Mouse (Mus musculus) heart, postnatal 36 days (tissue): Measurements from ENCODE around the gene Zfp808. TPM values are rescaled to one million over a fixed set of nuclear protein-coding genes. Genes with fewer than 3 reads are reported as not detected.
"Not testable (repeated sequence)": the region's sequence is repeated elsewhere in the genome, so short reads cannot be mapped to it uniquely, and the experiment has no call there.

Experiments used
- DNase-seq, 2 experiments: peaks; one replicate each; pipeline ENCODE4 v3.0.0; 2021 to 2022
- intact Hi-C: fragments of 180-260 bp; cut with DNase I; formaldehyde crosslinking; loops from one replicate; pipeline ENCODE4 v1.15.1; 2025
- total RNA-seq, 2 experiments: library from RNA; stranded (reverse); gene quantifications; 2 replicates each; pipeline ENCODE4 v1.2.3; 2021

Zfp808 gene
- total RNA-seq = 1 to 10 TPM; 2.1 to 2.2 TPM

DNA sequence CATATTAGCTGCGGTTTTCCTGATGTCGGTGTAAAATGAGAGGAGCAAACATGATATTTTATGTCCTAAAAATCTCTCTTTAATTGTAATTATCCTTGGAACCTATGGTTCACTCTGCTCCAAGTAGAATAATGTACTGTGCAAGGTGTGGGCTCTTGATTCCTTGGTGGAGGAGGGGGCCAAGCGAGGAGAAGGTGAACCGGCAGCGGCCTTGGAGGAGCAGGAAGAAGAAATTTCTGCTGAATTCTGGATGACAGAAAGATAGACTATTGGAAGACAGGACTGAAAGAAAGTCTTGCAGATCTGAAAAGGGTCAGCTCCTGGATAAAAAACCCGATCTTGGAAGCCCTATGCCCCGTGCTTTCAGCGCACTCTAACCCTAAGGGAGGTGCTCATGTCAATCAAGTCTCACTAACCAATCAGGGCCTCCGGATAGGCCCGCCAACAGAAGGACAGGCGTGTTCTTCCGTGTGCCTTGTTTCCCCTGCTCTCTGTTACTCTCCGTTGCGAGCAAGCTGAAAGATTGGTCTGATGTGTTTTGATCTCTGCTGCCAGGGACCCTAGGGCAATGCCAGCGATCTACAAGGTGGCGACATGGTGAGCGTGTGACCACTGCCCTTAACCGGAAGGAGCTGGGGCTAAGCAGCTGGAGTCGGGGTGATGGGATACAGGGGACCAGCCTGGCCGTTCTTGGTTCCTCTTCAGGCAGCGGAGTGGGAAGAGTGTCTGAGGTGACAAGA, at the start of gene Zfp808:
Gene Zfp808, plus strand, starts transcription at position 455 of the 740 bp plus-strand sequence.
- intact Hi-C loops = not testable (repeated sequence)
- DNase-seq = peak; percentile 48 to 59

DNA sequence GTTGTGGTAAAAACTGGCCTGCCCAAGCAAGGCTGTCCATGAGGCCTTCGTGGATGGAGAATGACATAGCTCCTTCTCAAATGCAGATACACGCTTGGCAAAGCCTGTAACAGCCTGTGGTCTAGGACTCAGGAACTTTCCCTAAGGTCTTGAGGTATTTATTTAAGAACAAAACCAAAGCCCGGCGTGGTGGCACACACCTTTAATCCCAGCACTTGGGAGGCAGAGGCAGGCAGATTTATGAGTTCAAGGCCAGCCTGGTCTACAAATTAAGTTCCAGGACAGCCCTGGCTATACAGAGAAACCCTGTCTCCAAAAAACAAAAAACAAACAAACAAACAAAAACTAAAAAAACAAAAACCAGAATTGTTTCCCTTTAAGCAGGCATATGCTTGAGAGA, 30.9 kb upstream of the Zfp808 start:
- intact Hi-C loops = not testable (repeated sequence)

DNA sequence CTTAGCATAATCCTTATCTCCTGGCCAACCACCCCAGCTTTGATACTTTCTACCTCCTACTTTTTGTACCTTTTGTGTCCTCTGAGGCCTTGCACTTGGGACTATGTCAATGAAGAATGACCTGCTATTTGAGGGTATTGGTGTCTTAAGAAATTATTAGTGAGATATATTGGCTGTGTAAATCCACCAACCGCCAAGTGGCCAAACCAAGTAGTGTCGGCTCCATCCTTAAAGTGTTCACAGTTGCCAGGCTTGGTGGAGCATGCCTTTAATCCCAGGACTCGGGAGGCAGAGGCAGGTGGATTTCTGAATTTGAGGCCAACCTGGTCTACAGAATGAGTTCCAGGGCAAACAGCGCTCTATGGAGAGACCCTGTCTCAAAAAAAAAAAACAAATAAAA, 30.2 kb upstream of the Zfp808 start:
- DNase-seq, intact Hi-C loops: not testable (repeated sequence)

More for the DNA sequence above, 30.9 kb upstream of the Zfp808 start:
- DNase-seq = not testable (repeated sequence)

DNA sequence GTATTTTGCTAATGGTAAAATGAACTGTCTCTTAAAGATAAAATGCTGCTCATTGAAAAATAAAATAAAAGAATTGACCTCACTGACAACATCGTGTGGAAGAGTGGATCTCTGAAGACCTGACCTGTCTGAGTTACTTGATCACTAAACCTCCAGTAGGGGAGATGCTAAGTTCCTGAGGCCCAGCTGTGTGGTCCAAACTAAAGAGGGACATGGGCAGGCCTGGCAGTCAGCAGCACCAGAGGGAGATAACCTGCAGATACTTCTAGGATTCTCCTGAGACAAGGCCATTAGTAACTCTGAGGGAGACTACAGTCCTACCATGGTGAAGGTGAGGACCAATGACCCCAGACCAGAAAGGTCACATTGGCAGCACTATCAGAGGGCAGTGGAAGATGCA, 27.3 kb upstream of the Zfp808 start:
- not testable (repeated sequence) for DNase-seq
- intact Hi-C loops = loop anchor here (10.0 kb wide), 1 partner anchor 472 kb away; the partner anchor contains the start of gene Zfp934

DNA sequence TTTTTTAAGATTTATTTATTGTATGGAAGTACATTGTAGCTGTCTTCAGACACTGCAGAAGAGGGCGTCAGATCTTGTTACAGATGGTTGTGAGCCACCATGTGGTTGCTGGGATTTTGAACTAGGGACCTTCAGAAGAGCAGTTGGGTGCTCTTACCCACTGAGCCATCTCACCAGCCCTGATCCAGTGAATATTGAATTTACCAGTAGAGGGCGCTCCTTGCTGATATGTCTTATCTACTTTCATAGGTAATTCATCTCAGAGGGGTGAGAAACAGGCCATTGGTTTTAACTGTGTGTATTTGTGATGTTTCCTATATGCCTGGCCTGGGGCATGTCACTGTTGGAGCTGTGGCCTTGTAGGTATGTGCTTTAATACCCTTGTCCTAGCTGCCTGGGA, 13.8 kb upstream of the Zfp808 start:
- intact Hi-C loops, DNase-seq: not testable (repeated sequence)

DNA sequence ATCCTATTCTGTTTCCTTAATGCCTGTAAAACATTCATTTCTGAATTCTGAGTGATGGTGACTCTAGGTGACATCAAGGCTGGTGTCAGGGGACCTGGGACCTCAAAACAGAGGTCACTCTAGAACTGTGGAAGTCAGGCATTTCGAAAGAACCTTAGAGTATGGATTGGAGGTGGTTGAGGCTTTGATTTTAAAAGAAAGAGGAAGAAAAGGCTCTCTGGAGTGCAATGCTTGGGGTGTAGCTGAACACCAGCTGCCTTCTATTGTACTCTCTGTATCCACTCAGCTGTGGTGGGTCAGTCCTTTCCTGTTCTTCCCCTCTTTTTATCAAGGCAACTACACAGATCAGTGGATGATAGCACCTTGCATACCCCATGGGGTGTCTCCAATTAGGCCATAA, 8.1 kb upstream of the Zfp808 start:
- DNase-seq, intact Hi-C loops: not testable (repeated sequence)

DNA sequence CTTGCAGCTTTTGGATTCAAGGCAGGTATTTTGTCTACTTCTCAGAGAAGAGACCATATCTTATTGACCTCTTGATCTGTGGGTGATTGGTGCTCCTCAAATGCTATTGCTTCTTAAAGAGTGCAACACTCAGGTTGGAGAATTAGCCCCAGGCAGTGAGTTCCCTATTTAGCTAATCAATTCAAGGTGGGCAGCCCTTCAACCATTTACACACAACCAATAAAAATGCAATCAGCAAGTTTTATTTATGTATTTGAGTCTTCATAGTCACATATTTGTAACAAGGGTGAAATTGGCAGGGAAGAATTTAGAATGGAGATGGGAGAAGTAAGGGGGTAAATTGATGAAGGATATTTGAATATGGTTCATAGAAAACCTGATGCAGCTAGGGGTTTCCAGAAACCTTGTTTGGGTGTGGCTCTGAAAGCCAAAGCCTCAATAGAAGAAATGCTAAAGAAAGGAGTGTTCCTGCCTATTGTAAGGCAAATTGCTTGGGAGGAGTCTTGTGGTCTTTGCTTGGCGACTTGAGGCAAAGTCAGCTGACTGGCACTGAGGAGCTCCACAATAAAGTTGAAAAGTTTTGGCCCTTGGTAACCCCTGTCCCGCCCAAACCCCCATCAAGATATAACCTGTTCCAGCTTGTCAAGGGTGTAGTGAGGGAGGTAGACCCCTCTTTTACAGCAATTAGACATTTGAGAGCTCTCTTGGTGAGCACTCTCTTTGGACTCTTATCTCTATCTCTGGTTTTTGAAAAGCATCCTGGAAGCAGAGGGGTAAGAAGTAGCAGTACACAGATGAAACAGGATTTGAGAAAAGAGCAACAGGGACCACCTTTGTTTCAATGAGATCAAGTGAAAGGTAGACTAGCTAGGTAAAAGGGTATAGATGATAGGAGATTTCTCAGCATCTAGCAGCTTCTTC, 52.4 kb downstream of the Zfp808 start:
- intact Hi-C loops = loop anchor here (10.0 kb wide), 1 partner anchor 427 kb away; no protein-coding TSS in a partner anchor
- not testable (repeated sequence) for DNase-seq

DNA sequence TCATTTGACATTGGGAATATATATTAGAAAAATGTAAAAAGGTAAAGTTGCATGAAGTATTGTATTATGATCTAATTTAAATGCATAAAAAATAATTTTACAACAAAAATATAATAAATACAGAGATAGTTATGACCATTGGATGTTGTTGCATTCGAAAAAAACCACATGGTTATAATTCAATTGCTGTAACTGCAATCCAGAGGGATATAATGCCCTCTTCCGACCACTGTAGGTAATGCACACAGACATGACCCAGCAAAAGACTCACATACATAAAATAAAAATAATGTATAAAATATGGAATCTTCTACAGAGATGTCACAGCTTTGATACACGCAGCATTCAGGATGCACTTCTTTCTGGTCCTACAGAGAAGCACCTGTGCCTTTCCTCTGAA, 115.6 kb downstream of the Zfp808 start:
- no peak for DNase-seq
- intact Hi-C loops = no loop called here

DNA sequence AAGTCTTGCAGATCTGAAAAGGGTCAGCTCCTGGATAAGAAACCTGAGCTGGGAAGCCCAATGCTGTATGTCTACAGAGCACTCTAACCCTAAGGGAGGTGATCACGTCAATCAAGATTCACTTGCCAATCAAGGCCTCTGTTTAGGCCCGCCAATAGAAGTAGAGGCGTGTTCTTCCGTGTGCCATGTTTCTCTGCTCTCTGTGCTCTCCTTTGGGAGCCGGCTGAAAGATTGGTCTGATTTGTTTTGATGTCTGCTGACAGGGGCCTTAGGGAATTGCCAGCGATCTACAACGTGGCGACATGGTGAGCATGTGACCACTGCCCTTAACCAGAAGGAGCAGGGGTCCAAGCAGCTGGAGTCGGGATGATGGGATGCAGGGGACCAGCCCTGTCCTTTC, 125.5 kb downstream of the Zfp808 start:
- intact Hi-C loops, DNase-seq: not testable (repeated sequence)

DNA sequence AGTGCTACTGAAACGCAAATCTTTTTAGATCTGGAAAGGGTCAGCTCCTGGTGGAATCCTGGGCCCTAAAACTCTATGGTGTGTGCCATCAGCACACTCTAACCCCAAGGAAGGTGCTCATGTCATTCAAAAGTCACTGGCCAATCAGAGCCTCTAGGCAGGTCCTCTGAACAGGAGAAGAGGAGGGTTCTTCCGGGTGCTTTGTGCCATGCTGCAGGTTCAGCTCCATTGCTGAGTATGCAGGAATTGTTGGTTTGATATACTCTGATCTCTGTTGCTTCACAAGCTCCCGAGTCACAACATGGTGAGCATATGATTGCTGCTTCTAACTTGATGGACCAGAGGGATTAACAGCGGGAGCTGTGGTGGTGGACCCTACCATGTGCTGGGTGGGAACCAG, 133.7 kb downstream of the Zfp808 start:
- DNase-seq = no peak
- intact Hi-C loops = no loop called here
